Mouse (Mus musculus) heart, embryonic 12.5 days (tissue): Measurements from ENCODE around the gene Chchd3. TPM values are rescaled to one million over a fixed set of nuclear protein-coding genes. Genes with fewer than 3 reads are reported as not detected.

Experiments
- ATAC-seq: fragments of 200-750 bp; cut with Nextera tagmentation; 2 replicates; pipeline ENCODE4 v1.8.0; 2017; ENCODE audit warnings: moderate TSS enrichment, moderate library complexity; ENCODE audit not compliant: insufficient number of reproducible peaks, low FRiP score
- H3K27ac ChIP-seq: fragments of 300-500 bp; sonication (generic); 2 replicates; pipeline ENCODE4 v1.5.1; 2016; ENCODE audit warnings: mild to moderate bottlenecking, moderate library complexity; ENCODE audit not compliant: poor library complexity, severe bottlenecking
- H3K27me3 ChIP-seq: fragments of 300-500 bp; sonication (generic); replicated peaks from 2 replicates; pipeline ENCODE4 v1.6.1; 2016; ENCODE audit warnings: mild to moderate bottlenecking, moderate library complexity
- H3K36me3 ChIP-seq: fragments of 300-500 bp; sonication (generic); 2 replicates; pipeline ENCODE4 v1.6.1; 2016; ENCODE audit warnings: mild to moderate bottlenecking, moderate library complexity
- H3K4me1 ChIP-seq: fragments of 300-500 bp; sonication (generic); replicated peaks from 2 replicates; pipeline ENCODE4 v1.6.1; 2016; ENCODE audit warnings: mild to moderate bottlenecking
- H3K4me2 ChIP-seq: fragments of 300-500 bp; sonication (generic); 2 replicates; pipeline ENCODE4 v1.6.1; 2016; ENCODE audit warnings: mild to moderate bottlenecking, moderate library complexity
- H3K4me3 ChIP-seq: fragments of 300-500 bp; sonication (generic); 2 replicates; pipeline ENCODE4 v1.5.1; 2016; ENCODE audit warnings: mild to moderate bottlenecking
- H3K9ac ChIP-seq: fragments of 300-500 bp; sonication (generic); 2 replicates; pipeline ENCODE4 v1.6.1; 2016; ENCODE audit warnings: mild to moderate bottlenecking, moderate library complexity
- H3K9me3 ChIP-seq: fragments of 300-500 bp; sonication (generic); replicated peaks from 2 replicates; pipeline ENCODE4 v1.6.1; 2016; ENCODE audit warnings: mild to moderate bottlenecking, moderate library complexity
- WGBS: fragments of 180-500 bp; shearing (Covaris S2); methylation state at CpG from one replicate; pipeline ENCODE4 v1.1.7; 2016; 5-methylcytosine and 5-hydroxymethylcytosine counted together
- polyA plus RNA-seq: library from polyadenylated mRNA; unstranded; fragments of >200 nt; fragmentation: Nextera tagmentation; extraction: Ambion mirVana; gene quantifications from 2 replicates; pipeline ENCODE4 v1.2.1, GENCODE M21; 2016

The Chchd3 gene
- polyA plus RNA-seq, 1 experiment from 2014 or later, result 173 TPM

DNA sequence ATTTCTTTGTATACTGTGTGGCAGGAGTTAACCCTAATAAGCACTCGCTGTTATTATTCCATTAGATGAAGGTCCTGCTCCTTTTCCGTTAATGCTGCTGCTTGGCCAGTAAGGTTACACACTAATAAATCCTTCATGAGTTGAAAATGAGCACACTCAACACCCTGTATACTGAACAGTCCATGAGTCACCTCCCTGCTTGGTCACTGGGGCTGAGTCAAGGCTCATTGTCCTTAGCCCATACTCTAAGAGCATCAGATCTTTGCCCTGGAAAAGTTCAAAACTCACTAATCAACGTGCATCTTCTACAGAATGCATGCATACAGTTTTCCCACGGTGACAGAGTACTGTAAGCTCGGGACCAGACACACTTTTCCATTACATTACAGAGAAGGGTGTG, 124.5 kb downstream of the Chchd3 start:
- Histone ChIP-seq H3K4me3 (no peak overlapping the region), H3K36me3 (no peaks in the 10 kb centered on the region), H3K4me2 (no peak overlapping the region), H3K9me3 (no peaks in the 10 kb centered on the region), H3K9ac (no peak overlapping the region), H3K27ac (no peak overlapping the region), H3K27me3 (no peaks in the 10 kb centered on the region), H3K4me1 (peaks cover 31% of the 10 kb centered on the region)
- no peak for ATAC-seq
- WGBS, result 70% methylated on average over 5 of the region's 5 CpGs

DNA sequence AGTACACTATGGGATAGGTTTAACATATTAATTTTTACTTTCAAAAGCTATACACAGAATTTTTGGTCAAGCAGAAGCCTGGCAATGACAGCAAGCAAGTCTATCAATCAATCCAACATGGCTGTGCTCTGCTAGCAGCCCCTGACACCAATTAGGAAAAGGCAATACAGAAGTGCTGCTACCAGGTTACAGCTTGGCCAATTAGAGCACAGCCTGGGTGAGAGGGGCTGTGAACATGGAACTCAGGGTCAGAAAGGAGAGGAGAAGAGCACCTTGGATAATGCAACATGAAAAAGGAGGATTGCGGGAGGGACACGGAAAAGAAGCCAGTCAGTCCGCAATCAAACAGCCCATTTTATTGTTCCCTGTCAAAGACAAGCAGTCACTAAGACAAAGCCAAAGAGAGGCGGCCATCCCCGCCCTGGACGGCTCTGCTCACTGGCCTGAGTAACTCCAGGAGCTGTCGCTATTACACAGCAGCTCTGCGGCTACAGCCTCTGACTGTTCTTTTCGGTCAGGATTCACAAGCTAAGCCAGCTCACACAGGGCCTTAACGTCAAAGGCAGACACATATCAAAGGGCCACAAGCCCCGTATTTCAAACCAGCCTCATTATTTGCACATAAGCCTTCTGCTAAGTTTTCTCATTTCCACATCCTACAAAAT, 128.8 kb downstream of the Chchd3 start:
- no peak overlapping the region for H3K9ac ChIP-seq
- no peak overlapping the region for H3K4me3 ChIP-seq
- ATAC-seq, result no peak
- no peak overlapping the region for H3K4me2 ChIP-seq
- no peaks in the 10 kb centered on the region for H3K27me3 ChIP-seq
- H3K36me3 ChIP-seq, result no peaks in the 10 kb centered on the region
- WGBS, result 72% methylated on average over 11 of the region's 11 CpGs
- H3K27ac ChIP-seq, result no peak overlapping the region
- peaks cover 31% of the 10 kb centered on the region for H3K4me1 ChIP-seq
- no peaks in the 10 kb centered on the region for H3K9me3 ChIP-seq

DNA sequence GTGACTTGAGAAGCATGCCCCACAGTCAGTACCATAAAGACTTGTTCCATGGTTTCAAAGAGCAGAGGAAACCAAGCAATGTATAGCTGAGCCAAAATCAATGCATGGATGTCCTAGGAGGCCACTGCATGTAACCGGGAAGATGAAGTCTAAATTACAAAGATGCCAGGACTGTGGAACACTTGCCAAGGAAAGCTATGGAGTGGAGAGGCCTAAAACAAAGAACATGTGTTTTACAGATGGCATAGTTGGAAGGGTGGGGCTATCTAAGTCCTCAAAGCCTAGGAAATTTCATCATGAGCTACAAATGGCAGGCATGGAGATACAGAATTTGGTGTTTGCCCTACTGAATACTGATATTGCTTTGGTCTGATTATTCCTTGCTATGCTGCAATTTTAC, 137.7 kb downstream of the Chchd3 start:
- Histone ChIP-seq H3K9ac (no peak overlapping the region), H3K4me3 (no peak overlapping the region), H3K36me3 (peaks cover 4% of the 10 kb centered on the region), H3K9me3 (no peaks in the 10 kb centered on the region), H3K4me2 (no peak overlapping the region), H3K4me1 (peaks cover 3% of the 10 kb centered on the region; the same call in 1 of the 2 replicates), H3K27ac (no peak overlapping the region), H3K27me3 (no peaks in the 10 kb centered on the region)
- ATAC-seq, result no peak
- WGBS, result 79% methylated on average over 1 of the region's 1 CpGs

DNA sequence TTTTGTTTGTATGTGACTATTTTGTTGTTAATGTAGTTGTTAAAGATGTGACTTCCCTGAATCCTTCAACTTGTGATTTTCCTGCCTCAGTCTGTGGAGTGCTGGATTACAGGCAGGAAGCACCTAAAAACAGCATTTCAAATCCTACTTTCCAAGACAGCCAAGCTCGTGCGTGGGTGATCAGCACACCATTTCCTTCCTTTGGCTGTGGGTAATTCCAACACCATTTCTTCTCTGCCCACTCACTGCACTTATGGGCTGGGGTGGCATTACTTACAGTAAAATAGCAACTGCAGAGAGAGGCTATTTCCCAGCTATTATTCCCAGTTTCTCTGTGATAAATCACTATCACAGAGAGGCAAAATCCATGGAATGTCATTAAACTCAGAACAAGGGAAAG, 140.0 kb downstream of the Chchd3 start:
- no peaks in the 10 kb centered on the region for H3K27me3 ChIP-seq
- no peak overlapping the region for H3K27ac ChIP-seq
- H3K36me3 ChIP-seq, result peaks cover 10% of the 10 kb centered on the region
- ATAC-seq, result no peak
- H3K9me3 ChIP-seq, result no peaks in the 10 kb centered on the region
- 44% methylated on average over 2 of the region's 2 CpGs for WGBS
- no peak overlapping the region for H3K4me2 ChIP-seq
- no peak overlapping the region for H3K4me3 ChIP-seq
- no peak overlapping the region for H3K9ac ChIP-seq
- H3K4me1 ChIP-seq, result peaks cover 3% of the 10 kb centered on the region; the same call in 1 of the 2 replicates

DNA sequence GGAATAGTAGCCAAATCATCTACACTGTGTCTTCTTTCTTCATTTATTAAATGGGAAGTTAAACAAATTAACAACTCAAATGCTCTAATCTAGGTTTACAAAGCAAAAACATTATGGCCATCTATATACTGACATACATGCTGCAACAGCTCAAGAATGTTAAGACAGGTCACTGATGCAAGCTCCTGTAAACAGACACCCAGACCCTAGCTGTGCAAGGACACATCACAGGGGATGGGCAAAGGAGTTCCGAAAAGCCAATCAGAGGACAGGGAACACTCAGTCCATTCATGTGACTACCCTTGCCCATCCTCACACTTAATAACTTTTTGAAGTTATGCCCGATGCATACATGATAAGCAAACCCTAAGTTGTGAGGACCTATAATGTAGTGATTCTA, 149.4 kb downstream of the Chchd3 start:
- 85% methylated on average over 2 of the region's 2 CpGs for WGBS
- no peak for ATAC-seq
- H3K27ac ChIP-seq, result no peak overlapping the region
- H3K4me2 ChIP-seq, result no peak overlapping the region
- H3K4me1 ChIP-seq, result no peaks in the 10 kb centered on the region
- no peak overlapping the region for H3K9ac ChIP-seq
- H3K9me3 ChIP-seq, result no peaks in the 10 kb centered on the region
- H3K27me3 ChIP-seq, result no peaks in the 10 kb centered on the region
- no peak overlapping the region for H3K4me3 ChIP-seq
- H3K36me3 ChIP-seq, result no peaks in the 10 kb centered on the region

DNA sequence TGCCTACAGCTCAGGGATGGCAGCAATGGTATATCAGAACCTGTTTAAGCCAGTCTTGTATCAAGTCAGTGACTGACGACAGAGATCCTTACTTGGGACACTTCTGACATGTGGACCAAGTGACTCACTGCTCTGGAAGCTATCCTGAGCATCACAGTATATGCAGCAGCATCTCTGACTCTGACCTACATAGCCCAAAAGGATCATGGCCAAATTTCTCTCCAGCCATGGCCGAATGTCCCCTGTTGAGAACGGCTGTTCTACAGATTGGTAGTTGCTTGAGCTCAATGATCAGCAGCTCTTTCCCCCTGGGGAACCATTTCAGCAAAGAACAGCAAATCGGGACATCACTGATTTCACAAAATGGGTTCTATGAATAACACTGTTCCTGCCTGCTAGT, 161.0 kb downstream of the Chchd3 start:
- 80% methylated on average over 4 of the region's 4 CpGs for WGBS

DNA sequence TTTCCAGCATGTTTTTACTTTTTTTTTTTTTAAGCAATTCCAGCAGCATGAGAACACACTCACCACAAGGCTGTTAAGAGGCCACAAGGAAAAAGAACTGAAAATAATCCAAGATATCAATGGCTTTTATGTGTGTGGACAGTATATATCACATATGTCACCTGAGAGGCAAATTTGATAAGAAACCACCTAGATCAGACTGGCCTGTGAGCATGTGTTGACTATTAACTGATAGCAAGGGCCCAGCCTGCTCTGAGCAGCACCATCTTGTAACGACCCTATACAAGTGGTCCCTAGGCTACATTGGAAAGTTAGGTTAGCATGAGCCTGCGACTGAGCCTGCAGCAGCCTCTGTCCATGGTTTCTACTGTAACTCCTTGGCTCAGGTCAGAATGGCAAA, 166.0 kb downstream of the Chchd3 start:
- 57% methylated on average over 2 of the region's 2 CpGs for WGBS
- Histone ChIP-seq H3K27ac (no peak overlapping the region), H3K27me3 (no peaks in the 10 kb centered on the region), H3K4me3 (no peak overlapping the region), H3K4me2 (no peak overlapping the region), H3K9ac (no peak overlapping the region), H3K4me1 (no peaks in the 10 kb centered on the region), H3K9me3 (no peaks in the 10 kb centered on the region), H3K36me3 (peaks cover 4% of the 10 kb centered on the region; the same call in 1 of the 2 replicates)
- no peak for ATAC-seq

More for the DNA sequence above, 161.0 kb downstream of the Chchd3 start:
- no peaks in the 10 kb centered on the region for H3K27me3 ChIP-seq
- H3K27ac ChIP-seq, result no peak overlapping the region
- H3K9me3 ChIP-seq, result no peaks in the 10 kb centered on the region
- no peak overlapping the region for H3K4me3 ChIP-seq
- no peak overlapping the region for H3K9ac ChIP-seq
- H3K4me1 ChIP-seq, result peaks cover 8% of the 10 kb centered on the region; the same call in 1 of the 2 replicates
- no peak for ATAC-seq
- no peaks in the 10 kb centered on the region for H3K36me3 ChIP-seq
- H3K4me2 ChIP-seq, result no peak overlapping the region

DNA sequence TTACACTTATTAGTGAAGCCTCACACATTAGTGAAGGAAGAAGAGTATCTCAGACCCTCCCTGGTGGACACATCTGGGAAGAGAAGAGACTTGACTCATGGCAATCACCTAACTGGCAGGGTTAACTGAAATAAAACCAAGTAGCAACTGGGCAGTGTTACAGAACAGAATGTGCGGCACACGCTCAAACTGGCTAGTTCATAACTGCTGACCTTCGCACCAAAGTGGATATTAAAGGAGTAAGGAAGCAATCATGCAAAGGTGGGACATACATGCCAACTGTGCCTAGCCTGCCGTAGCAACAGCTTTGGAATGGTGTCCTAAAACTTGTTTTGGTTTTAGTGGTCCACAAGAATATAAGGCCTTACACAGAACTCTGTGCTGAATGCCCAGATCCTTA, 169.3 kb downstream of the Chchd3 start:
- Histone ChIP-seq H3K9ac (no peak overlapping the region), H3K36me3 (peaks cover 4% of the 10 kb centered on the region; the same call in 1 of the 2 replicates), H3K4me2 (no peak overlapping the region), H3K9me3 (no peaks in the 10 kb centered on the region), H3K27ac (no peak overlapping the region), H3K27me3 (no peaks in the 10 kb centered on the region), H3K4me1 (no peaks in the 10 kb centered on the region), H3K4me3 (no peak overlapping the region)
- no peak for ATAC-seq
- WGBS, result 93% methylated on average over 4 of the region's 4 CpGs

DNA sequence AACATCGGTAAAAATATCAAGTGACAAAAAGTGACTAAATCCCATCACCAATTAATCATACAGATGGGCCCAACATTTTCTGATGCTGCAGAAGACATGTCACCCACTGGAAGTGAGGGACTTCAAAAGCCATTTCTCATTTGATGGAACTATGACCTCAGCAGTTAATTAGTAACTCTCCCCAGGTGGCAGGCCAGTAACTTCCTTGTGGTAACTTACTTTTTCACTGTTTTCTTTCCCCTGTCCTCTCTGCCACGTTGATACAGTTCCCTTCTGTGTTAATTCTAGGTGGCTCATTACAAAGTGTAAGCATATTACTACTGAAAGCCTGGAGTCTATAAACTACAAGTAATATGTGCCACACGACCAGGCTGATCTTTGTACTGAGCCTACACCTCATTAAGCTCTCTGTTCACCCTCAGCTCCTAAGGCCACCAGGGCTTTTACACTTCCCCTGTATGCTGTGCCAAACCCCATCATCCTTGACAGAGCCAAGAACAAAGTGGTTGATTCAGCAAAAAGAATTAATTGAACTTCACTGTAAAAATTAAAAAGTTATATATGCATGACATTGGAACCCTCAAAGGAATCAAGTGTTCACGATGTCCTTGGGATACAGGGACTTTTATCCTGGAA, 171.0 kb downstream of the Chchd3 start:
- Histone ChIP-seq H3K36me3 (peaks cover 4% of the 10 kb centered on the region; the same call in 1 of the 2 replicates), H3K9me3 (no peaks in the 10 kb centered on the region), H3K9ac (no peak overlapping the region), H3K27ac (no peak overlapping the region), H3K27me3 (no peaks in the 10 kb centered on the region), H3K4me2 (no peak overlapping the region), H3K4me3 (no peak overlapping the region), H3K4me1 (no peaks in the 10 kb centered on the region)
- no peak for ATAC-seq
- 71% methylated on average over 4 of the region's 4 CpGs for WGBS

DNA sequence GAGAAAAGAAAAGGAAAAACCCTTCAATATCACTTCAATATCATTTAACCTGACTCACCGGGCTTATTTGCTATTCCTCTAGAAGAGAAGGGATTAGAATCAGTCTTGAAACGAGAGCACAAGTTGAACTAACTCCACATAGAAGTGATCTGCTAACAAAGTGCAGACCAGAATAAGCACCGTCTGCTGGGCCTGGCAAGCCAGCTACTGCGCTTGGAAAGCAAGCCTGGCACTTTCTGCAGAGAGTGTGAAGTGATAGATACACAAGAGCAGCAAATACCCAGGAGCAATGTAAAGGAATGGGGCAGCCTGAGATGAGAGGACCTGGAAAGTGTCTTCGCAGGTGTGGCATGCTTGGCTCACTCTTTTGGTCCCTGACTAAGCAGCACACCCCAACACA, 181.5 kb downstream of the Chchd3 start:
- Histone ChIP-seq H3K36me3 (no peaks in the 10 kb centered on the region), H3K27me3 (no peaks in the 10 kb centered on the region), H3K4me1 (0 out of 2 replicates have a peak, but pooled peaks cover 6% of the 10 kb centered on the region), H3K4me2 (no peak overlapping the region), H3K9ac (no peak overlapping the region), H3K27ac (no peak overlapping the region), H3K9me3 (no peaks in the 10 kb centered on the region), H3K4me3 (no peak overlapping the region)
- 56% methylated on average over 5 of the region's 5 CpGs for WGBS
- ATAC-seq, result no peak

DNA sequence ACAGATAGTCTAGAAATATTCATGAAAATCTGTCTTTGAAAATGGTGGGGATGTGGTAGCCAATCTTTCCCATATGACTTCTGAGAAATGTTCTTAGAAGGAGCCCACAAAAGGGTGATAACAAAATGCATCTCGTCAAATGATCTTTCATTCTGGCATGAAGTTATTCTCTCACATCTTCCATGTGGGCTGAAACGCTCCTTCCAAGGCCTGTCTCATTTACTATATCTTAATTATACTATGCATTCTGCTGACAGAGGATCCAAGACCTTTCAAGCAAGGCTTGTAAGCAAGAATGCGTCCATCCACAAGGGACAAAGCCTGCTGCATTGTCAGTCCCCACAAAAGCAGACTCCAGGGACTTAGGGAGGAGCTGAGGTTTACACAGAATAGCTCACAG, 185.9 kb downstream of the Chchd3 start:
- Histone ChIP-seq H3K27ac (no peak overlapping the region), H3K4me2 (no peak overlapping the region), H3K9me3 (no peaks in the 10 kb centered on the region), H3K27me3 (no peaks in the 10 kb centered on the region), H3K9ac (no peak overlapping the region), H3K4me3 (no peak overlapping the region), H3K36me3 (peaks cover 8% of the 10 kb centered on the region), H3K4me1 (0 out of 2 replicates have a peak, but pooled peaks cover 6% of the 10 kb centered on the region)
- 78% methylated on average over 3 of the region's 3 CpGs for WGBS
- no peak for ATAC-seq
